Mouse (Mus musculus) adrenal gland, postnatal 36 days (tissue): ENCODE measurements around the gene Ap5z1. TPM values are rescaled to one million over a fixed set of nuclear protein-coding genes. Genes with fewer than 3 reads are reported as not detected.

Experiments used
- DNase-seq, 2 experiments: peaks; one replicate each; pipeline ENCODE4 v3.0.0; 2021; ENCODE audit warnings: mixed read lengths in 1 of 2
- total RNA-seq, 2 experiments: library from RNA; stranded (reverse); gene quantifications; 2 replicates each; pipeline ENCODE4 v1.2.3; 2021

Gene Ap5z1
- total RNA-seq, 2 experiments from 2014 or later = 13.4 to 17.9 TPM

DNA sequence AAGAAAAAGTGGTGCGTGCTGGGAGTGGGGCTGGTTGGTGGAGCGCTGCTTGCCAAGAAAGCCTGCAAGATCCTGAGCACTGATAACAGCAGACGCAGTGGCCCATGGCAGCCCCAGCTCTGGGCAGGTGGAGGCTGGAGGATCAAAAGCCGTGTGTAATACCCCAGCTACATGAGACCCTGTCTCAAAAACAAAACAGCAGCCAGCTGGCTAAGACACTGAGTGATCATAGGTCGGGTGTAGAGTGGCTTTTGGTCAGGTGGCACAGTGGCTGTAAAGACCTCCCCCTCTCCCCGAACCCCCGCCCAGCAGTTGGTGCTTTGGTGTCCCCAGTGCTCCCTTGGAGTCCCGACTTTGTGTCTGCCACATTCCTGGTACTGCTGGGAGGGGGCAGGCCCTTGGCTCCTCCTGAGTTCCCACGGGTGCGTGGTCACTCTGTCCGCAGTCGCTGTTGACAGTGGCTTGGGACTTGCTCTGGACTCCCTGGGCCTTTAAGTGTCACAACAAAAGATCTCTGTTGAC, 23.8 kb upstream of the Ap5z1 start:
- DNase-seq = peak in 1 of 2 experiments; percentile 28

DNA sequence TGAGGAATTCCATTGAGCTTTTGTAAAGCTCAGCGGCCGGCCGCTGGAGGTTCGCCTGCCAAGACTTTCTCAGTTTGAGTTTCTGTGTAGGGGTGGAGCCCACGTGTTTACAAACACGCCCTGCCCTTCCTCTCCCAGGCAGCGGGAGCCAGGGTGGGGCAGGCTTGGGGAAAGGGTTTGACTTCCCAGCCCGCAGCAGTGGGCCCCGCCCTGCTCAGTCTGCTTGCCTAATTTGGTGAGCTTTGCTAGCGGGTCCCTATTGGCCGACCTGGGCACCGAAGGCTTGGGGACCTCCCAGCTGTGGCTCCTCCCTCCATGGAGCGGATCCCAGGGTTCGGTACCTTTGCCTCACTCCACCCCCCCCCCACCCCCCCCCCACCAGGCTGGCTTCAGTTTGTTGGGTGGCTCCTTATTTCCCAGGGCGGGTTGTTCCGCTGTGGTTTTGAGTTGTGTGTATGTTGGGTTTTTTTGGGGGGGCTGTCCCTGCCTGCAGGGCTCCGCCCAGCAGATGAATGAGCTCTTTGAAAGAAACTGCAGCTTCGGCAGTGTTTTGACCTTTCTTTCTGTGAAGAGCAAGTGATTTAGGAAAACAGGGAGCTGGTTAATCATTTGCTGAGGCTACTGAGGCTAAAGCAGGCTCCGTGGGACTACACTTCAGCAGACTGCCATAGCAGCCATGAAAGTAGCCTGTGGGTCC, 23.1 kb upstream of the Ap5z1 start:
- peak; percentile 96 for DNase-seq

DNA sequence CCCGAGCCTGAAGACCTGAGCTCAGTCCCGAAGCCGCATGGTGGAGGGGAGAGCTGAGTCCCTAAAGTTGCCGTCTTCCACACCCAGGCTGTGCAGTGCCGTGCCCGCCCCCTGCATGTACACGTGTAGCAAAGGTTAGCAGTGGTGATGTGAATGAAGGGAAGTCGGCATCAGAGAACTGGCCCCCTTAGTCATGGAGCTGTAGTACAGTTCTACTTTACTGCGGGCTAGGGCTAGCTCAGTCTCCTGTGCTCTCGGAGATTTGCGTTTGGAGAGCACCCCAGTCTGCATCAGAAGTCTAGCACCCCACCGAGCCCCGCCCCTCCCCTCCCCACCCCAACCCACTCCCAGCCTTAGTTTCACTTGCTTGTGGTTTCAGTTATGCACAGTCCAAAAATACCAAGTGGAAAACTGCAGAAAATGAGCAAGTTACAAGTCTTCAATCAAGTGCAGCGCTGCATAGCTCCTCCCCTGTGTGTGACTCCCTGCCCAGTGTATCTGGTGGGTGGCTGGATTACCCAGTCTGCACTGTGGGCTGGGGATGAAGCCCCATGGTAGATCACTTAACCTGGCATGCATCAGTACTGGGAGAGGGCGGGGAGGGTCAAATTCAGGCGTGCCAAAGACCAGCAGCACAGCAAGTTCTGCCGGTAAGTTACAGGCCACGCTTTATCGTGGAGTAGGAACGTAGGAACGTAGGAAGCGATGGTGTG, 22.3 kb upstream of the Ap5z1 start:
- DNase-seq = no peak

DNA sequence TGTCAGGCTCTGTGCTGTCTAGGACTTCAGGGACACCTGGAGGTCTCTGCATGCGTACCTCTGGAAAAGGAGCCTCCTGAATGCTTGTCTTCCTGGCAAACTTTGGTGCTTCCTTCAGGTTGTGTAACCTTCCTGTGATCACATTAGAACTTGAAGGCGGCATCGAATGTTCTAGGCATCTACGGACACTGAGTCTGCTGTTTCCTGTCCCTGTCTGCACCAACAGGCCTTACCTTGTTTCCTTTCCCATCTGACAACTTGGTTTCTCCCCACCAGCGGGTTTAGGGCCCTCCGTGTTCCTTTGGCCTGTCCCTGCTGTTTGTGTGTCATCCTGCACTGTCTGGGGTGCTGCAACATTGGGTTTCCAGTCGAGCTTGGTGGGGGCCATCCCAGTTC, 21.7 kb upstream of the Ap5z1 start:
- DNase-seq = no peak

DNA sequence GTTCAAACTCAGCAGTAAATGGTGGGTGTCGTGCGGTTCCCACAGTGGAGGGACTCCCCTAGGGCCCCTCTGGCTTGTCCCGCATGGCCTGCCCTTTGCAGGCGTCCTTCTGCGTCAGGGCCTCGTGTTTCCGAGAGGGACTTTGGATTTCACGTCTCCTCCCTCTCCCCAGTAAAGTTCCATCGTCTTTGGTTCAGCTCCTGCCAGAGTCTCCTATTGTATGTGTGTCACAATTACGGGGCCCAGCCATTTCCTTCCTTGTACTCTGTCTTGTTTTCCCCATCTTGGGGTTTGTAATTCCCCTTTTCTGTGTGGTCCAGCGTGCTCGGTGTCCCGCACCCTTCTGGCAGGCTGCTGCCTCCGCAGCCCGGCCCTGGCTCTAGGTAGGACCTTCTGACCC, 20.2 kb upstream of the Ap5z1 start:
- DNase-seq = no peak

DNA sequence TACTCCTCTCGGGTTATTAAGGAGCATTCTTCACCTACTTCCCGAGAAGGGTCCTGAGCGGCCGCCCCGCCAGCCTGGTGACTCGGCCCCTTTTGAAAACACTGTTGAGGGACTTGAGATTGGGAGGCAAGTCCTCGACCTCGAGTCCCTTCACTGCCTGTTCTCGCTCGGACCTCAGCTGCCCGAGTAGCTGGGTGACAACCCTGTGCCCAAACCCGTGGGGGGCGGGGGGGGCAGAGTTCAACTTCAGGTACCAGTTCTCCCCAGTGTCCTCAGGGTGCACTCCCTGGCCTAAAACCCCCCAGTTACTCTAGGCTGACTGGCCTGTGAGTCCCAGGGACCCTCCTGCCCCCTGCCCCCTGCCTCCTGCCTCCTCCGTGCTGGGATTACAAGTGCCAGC, 19.8 kb upstream of the Ap5z1 start:
- DNase-seq = no peak

DNA sequence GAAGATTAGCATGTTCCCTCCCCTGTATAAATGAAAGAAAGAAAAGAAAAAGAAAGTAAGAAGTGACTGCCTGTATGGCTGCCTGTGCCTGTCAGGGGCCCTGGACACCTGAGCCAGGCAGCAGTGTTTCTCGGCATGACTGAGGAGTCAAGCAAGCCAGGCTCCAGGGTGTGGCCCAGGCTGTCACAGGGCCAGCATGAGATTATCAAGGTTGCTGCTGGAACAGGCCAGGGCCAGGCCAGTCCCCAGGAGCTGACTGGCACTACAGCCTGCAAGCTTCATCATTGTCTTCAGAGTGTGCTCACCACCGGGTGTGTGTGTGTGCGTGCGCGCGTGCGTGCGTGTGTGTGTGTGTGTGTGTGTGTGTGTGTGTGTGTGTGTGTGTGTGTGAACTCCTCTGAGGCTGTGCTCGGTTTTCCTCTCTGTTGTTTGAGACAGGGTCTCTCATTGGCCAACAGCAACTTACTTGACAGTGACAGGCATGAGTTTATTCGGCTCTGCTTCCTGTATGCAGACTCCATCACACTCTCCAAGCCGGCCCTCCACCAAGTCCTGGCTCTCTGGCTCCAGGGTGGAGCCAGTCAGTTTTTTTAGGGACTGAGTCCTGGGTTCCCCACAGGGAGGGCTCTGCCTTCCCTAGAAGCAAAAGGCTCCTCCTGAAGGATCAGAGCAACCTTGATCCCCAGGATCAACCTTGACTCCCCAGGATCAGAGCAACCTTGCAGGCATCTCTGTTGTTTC, 18.8 kb upstream of the Ap5z1 start:
- DNase-seq = peak; percentile 80 to 84

DNA sequence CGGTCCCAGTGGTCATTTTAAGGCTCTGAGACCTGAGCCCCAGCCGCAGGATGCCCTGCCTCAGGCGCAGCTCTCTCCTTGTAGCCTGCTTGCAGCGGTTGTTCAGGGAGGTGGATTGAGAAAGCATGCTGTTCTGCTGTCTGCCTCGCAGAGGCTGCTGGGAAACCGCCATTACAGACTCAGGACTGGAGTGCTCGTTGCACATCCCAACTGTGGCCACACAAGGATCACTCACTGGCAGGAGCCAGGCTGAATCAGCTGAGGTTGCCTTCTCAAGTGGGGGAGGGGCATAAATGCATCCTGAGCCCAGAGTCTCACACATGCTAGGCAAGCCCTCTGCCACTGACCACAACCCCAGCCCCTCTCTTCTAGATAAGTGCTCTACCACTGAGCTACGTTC, 18.0 kb upstream of the Ap5z1 start:
- peak; percentile 51 to 56 for DNase-seq

DNA sequence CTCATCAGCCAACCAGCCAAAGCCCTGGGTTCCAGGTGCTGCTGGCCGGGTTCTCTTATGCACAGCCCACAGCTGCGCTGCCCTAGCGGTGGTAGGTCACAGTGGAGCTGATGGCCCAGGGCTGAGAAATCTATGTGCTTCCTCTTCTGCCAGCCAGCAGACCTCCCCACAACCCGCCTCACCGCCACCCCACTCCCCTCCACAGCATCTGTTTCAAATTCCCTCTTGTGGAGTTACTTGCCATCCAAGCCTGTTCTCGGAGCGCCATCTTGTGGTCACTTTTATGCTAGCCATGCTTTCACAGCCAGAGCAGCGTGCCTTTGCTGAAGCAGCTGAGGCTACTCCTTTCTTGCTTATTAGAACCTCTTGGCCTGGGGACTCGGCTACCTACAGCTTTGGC, 15.7 kb upstream of the Ap5z1 start:
- DNase-seq = peak; percentile 87 to 89

DNA sequence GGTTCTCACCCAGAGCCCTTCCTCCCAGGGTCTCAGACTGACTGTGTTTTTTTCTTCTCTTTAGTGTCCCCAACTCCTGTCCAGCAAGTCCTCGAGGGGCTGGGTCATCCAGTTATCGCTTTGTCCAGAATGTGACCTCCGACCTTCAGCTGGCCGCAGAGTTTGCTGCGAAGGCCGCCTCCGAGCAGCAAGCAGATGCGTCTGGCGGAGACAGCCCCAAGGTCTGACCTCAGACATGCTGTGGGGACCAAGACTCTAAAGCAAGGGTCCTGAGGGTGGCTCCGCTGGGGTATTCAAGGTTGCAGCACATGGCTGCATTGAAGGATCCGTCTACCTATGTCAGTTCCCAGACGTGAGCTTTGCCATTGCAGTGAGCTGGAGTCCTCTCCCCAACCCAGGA, 15.1 kb upstream of the Ap5z1 start:
- no peak for DNase-seq

DNA sequence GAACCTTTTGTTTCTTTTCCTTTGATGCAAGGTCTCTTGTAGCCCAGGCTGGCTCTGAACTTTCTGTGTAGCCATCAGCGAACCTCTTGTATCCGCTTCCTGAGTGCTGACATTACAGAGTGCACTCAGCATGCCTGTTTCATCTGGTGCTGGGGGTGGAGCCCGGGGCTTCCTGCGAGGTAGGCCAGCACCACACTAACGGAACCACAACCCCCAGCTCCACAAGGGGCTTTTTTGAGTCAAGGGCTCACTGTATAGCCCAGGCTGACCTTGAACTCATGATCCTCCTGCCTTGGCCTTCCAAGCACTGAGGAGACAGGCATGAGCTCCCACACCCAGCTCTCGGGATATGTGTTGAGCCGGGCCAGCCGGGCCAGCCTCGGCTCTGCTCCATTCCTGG, 12.9 kb upstream of the Ap5z1 start:
- no peak for DNase-seq

DNA sequence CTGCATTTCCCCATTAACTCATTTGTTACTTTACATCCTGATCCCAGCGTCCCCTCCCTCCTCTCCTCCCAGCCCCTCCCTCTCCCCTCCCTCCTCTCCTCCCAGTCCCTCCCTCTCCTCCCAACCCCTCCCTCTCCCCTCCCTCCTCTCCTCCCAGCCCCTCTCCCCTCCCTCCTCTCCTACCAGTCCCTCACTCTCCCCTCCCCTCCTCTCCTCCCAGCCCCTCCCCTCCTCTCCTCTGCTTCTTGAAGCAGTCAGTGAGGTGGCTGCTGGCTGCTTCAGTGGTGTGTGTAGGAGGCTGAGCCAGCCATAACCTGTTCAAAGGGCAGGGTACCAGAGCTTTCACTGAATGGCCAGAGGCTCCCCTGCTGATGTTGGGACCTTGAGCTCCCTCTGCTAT, 12.0 kb upstream of the Ap5z1 start:
- peak in 1 of 2 experiments; percentile 45 for DNase-seq

DNA sequence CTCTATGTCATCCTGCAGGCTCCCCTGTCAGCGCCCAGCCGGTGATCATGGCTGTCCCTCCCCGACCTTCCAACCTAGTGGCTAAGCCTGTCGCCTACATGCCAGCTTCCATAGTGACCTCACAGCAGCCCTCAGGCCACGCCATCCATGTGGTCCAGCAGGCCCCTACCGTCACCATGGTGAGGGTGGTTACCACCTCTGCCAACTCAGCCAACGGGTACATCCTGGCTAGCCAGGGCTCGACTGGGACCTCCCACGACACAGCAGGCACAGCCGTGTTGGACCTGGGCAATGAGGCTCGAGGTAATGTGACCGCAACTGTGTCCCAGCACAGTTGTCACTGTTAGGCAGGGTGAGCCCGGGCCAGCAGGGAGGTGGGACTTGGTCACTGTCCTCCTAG, 10.0 kb upstream of the Ap5z1 start:
- no peak for DNase-seq

DNA sequence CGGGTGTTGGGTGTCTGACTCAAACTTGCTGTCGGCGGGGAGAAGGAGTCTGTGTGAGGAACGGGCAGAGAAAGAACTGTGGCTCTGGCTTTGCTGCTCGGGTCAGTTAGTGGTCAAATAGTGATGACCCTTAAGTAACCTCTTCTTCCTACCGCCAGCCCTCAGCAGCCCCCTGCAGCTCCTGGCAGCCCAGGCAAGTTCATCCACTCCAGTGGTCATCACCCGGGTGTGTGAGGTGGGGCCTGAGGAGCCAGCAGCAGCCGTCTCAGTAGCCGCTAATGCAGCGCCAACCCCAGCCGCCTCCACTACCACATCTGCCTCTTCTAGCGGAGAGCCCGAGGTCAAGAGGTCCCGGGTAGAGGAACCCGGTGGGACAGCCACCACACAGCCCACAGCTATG, 7.4 kb upstream of the Ap5z1 start:
- DNase-seq = no peak

DNA sequence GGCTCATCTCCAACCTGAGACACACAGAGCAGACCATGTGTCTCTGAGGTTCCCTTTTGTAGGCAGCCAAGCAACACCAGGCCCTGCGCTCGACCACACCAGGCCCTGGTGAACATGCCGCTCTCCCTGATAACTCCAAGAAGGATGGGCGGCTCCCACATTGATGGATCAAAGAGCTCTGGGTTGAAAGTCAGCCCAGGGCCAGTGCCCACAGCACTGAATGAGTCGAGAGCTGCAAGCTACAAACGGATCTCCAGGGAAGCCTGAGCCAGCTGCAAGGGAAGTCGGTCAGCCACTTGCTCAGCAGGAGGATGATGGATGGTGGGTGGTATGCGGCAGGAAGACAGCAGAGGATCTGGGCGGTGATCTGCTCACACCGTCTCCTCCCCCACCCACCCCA, 6.4 kb upstream of the Ap5z1 start:
- no peak for DNase-seq

DNA sequence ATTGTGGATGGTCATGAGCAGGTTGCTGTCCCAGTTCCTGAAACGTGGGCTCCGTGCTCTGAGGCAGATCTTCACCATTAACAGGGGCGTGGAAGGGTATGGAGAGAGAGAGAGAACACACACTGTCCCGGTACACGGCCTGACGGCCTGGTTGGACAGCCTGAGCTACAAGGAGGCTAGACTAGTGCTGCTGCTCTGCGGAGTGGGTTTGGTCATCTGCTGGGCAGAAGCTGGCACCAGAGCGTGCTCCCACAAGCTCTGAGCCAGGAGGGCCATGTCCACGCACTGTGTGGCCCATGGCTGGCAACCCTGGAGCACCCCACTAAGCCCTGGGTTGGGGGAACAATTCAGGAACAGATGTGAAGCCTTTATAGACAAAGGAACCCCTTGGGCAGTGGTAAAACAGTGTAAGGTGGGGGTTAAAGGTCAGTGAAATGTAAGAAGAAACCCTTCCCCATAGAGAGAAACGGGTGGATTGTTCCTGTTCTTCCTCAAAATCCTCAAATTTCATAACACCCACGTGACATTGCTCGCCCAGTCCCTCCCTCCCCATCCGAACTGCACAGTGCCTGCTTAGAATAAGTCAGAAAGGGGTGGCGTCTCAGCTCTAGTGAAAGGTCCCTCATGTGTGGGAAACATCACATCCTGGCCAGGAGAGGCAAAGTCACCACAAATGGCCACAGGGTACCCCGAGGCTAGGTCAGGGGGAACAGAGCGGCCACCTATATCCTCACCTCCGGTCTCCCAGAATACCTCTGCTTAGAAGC, 4.8 kb upstream of the Ap5z1 start:
- no peak for DNase-seq

DNA sequence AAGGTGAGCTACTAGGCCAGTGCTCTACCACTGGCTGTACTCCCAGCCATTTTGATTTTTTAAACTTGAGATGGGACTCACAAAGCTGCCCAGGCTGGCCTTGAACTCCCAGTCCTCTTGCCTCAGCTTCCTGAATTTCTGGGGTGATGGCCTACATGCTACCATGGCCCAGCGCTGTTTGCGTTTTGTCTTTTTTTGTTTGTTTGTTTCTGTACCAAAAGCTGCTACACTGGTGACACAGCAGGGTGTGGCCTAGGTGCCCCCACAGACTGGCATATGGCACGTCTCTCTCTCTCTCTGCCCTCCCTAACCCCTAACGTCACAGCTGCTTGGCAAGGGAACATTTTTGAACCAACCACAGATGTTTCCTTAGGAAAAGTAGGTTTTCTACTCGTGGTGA, 3.9 kb upstream of the Ap5z1 start:
- DNase-seq = no peak

DNA sequence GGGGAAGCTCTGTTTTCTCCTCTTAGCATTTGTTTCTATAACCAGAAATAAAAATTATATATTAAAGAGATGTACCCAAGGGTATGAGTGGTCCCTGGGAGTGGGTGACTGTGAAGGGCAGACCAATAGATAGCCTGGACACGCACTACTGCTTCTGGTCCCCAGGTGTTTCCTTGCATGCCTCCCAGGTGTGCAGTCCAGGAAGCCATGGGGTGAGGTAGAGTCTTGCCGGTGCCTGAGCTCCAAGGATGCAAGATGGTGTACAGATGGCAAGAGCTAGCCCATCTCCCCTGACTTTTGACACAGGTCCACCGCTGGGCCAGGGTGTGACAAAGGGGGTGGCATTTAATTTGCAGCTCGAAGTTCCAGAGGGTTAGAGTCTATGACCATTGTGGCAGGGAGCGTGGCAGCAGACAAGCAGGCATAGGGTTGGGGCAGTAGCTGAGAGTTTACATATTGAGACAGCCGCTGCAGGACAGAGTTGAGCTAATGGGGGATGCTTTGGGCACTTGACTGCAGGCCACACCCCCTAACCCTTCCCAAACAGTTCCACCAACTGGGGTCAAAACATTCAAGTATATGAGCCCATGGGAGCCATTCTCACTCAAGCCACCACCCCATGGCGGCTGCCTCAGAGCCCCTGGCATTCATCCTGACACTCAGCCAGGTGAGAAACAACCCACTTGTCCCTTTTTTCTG, 1.7 kb upstream of the Ap5z1 start:
- no peak for DNase-seq

DNA sequence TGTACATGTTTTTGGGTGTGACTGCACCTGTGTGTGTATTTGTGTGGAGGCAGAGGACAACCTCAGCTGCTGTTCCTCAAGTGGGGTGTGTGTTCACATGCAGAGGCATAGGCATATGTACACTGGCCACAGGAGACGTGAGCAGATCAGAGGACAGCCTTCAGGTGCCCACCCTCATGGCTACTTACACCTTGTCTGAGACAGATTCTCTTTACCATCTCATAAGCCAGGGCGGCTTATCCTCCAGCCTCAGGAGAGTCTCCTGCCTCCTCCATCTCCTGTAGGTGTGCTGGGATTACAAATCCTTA, 1.1 kb upstream of the Ap5z1 start:
- no peak for DNase-seq

DNA sequence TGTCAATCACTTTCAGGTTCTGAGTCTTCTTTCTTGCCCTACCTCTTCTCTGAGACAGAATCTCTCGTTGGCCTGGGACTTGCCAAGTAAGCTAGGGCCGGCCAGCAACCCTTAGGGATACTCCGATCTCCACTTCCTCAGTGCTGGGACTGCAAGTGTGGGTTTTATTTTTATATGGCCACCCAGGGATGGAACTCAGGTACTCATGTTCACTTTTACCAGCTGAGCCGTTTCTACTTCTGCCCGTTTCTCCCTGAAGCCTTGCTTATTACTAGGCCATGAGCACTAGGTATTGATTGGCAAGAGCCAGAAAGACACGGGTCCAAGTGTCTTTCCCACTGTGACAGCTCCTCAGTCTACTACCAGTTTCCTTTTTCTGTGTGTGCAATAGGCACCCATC, 733 bp upstream of the Ap5z1 start:
- DNase-seq = no peak

DNA sequence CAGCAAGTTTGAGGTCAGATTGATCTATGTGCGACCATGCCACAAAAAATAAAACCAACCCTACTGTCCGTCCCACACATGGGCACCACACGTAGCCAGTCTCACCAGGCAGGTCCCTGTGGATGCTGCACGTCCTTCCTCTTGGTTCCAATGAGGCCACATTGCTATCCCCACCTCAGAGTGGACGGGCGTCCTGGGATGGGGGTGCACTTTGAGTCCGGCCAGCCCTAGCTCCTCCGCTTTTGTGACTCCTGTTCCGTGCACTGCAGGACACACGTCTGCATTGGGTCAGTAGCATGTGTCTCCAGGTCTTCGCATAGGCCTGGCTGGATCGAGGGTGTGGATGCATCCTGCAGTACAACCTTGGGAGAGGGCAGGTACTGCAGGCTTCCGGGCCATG, 4.6 kb downstream of the Ap5z1 start:
- DNase-seq = no peak

DNA sequence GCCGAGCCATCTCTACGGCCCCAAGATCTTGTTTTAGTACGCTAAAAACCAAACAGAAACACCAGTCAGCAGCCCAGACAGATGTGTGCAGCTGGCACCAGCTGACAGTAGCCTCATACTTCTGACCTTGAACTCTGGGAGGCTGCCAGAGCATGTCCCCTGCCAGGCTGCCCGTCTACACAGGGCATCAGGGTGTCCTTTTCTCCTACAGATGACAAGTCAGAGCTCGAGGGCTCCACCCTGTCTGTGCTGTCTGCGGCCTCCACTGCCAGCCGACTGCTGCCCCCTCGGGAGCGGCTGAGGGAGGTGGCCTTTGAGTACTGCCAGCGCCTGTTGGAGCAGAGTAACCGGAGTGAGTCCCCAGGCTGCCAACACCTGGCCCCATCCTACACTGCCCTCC, 6.1 kb downstream of the Ap5z1 start:
- DNase-seq = peak; percentile 74 to 78
